Mouse (Mus musculus): ENCODE results near the gene Btnl10.
"Not testable (repeated sequence)": the region's sequence is repeated elsewhere in the genome, so short reads cannot be mapped to it uniquely, and the experiment has no call there.

Gene Btnl10

GRCm38 (mm10) chr11:58929641-58930040, 11.9 kb downstream of the Btnl10 start:
- in situ Hi-C loops (cut with MboI, MseI), result loop anchor here (10.0 kb wide), 1 partner anchor 1835 kb away; no protein-coding TSS in a partner anchor

- in situ Hi-C loops (cut with MboI, MseI), result no loop called here
Measured at GRCm38 (mm10) chr11:58930254-58930653, 12.5 kb downstream of the Btnl10 start.

DNA sequence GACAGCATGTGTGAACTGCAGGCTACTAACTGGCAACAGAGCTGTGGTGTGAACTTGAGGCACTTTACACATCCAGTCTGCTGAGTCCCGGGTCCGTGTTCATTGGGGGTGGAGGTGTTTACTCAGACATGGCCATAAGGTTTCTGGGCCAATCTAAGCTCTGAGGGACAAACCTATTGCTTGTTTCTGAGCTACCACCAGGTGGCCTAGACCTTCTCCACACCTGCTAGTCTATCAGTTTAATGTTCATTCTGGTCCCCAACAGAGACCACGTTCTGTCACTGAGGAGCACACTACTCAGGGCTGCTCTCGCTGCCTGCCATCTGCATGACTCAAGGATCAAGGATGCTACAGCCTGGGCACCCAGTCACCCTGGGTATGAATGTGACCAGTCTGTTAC, 13.9 kb downstream of the Btnl10 start:
- in situ Hi-C loops (cut with MboI, MseI), result no loop called here

DNA sequence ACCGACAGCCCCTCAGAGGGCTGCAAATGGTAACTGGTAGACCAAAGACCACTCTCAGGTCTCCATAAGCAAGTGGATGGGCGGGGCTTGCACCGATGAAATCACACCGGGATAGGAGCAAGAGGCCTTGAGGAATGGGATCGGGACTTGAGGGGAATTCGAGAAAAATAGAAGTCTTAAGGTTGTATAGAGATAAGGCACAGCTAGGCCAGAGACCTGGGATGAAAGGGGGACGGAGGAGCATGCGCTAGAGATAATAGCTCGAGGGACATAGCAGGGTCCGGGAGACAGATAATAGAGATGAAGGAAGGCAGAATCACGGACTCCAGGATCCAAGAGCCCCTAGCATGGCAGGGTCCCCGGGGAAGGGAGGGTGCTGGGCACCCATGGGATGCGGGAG, 20.2 kb downstream of the Btnl10 start:
- in situ Hi-C loops (cut with MboI, MseI), result no loop called here

GRCm38 (mm10) chr11:58938322-58939087, 20.8 kb downstream of the Btnl10 start, which contains the start of gene Rnf187:
Rnf187 (minus strand) TSS chr11:58938916.
- in situ Hi-C loops (cut with MboI, MseI), result no loop called here

DNA sequence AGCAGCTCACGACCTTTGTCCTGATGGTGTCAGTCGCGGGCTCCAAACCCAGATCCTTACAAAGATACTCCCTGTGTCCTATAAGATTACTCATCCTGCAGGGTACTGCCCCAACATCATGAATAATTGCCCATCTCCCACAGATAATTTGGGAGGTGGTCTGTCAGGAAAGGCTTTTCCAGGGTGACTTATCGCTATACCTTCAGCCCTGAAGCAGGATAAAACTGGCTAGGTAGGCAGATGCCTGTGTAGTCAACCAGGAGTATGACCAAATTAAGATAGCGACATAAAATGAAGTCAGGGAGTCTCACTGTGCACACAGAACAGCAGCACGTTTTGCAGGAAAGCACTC, 21.4 kb downstream of the Btnl10 start:
- in situ Hi-C loops (cut with MboI, MseI), result no loop called here

DNA sequence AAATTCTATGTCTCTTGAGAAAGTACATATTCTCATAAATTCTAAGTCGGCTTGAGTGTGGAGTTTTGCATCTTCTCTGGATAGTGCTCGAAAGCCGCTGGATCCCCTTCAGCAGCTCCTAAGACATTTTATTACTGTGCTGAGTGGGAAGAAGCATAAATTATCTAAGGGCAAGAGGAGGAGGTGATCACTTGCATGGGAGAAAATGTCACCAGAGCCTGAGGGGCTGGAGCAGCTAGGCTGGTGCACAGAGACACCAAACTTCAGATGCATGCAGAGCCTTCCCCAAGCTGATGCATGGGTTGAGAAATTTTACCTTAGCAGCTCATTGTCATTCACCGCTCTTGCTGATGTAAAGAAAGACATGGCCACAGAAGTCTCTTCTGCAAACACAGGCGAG, 26.4 kb downstream of the Btnl10 start:
- in situ Hi-C loops (cut with MboI, MseI), result no loop called here

GRCm38 (mm10) chr11:58947306-58947705, 29.6 kb downstream of the Btnl10 start:
- in situ Hi-C loops (cut with MboI, MseI), result no loop called here

GRCm38 (mm10) chr11:58947798-58948528, 30.3 kb downstream of the Btnl10 start:
- in situ Hi-C loops (cut with MboI, MseI), result no loop called here

DNA sequence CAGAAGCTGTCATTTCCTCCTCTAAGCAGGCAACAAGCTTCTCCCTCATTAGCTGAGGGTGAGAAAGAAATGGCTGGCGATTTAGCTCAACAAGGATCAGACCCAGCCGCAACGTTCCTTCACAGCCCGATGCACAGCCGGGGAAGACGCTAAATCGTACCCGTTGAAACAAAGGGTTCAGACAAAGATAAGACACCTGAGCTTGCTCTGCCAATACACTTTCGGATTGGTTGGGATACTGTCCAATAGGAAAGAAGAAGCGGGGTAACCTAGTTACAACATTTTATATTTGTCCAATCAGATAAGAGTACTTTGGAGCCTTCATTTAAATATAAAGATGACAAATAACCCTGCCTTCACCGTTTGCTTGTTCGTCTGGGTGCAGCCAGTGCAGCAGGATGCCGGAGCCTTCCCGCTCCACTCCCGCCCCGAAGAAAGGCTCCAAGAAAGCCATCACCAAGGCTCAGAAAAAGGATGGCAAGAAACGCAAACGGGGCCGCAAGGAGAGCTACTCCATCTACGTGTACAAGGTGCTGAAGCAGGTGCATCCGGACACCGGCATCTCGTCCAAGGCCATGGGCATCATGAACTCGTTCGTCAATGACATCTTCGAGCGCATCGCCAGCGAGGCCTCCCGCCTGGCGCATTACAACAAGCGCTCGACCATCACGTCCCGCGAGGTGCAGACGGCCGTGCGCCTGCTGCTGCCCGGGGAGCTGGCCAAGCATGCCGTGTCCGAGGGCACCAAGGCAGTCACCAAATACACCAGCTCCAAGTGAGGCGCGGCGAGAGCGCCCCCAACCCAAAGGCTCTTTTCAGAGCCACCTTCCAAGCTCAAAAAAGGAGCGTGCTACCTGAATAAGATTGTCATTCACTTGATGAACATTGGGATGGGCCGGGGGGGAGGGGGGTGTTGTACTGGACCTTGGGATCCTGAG, 31.1 kb downstream of the Btnl10 start, which contains the start of gene Hist3h2ba:
TSS of gene Hist3h2ba (plus strand) at position 379 of the 938 bp plus-strand sequence.
- in situ Hi-C loops (cut with MboI, MseI), result no loop called here

DNA sequence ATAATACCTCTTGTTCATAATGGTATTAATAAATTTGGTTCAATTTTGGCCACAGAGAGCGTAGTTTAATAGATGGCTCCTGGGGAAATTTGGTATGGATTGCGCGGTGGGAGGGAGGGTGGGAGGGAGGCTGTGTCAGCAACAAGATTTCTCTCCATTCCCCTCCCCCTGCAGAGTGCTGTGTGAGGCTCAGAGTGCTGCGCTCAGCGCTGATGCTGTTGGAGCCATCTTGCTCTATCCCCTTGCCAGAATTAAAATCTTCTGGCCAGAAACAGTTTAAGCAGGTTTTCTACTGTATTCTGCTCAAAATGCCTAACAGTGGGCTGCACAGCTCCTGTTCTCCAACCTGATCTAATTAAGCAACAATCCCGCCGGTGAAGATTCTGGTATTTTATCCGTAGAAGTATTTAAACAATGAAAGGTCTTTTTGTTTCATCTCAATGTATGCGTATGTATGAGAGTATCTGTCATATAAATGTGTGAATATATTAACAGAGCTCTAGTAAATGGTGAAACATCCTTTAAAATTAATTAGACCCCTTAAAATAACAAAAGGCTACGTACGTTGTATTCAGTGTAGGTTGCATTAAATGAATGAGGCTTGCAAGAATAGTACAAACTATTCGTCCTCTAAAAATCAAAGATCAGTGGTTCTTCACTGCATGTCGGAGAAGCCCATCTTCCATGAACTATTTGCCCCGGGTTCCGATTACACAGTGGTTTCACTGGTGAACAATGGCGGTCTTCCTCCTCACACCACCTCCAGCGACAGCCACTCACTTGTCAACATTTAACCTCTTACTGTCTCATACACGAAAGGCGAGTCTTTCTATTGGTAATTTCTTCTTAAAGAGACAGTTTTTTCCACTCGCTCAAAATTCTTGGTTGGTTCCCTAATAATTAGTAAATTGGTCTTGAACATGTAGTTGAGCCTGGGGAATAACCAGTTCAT, 32.0 kb downstream of the Btnl10 start:
- in situ Hi-C loops (cut with MboI, MseI), result no loop called here

GRCm38 (mm10) chr11:58951210-58951609, 33.5 kb downstream of the Btnl10 start:
- in situ Hi-C loops (cut with MboI, MseI), result no loop called here

GRCm38 (mm10) chr11:58953351-58954169, 35.9 kb downstream of the Btnl10 start:
- in situ Hi-C loops (cut with MboI, MseI), result no loop called here

- in situ Hi-C loops (cut with MboI, MseI), result not testable (repeated sequence)
Measured at GRCm38 (mm10) chr11:58954170-58954419, 36.4 kb downstream of the Btnl10 start.

- in situ Hi-C loops (cut with MboI, MseI), result no loop called here
Measured at GRCm38 (mm10) chr11:58954420-58955142, 36.9 kb downstream of the Btnl10 start, which contains the start of the genes Hist3h2a and Trim17. Hist3h2a (plus strand) TSS chr11:58954685. Trim17 (plus strand) TSS chr11:58954685.

GRCm38 (mm10) chr11:58955143-58955867, 37.6 kb downstream of the Btnl10 start:
- in situ Hi-C loops (cut with MboI, MseI), result no loop called here

GRCm38 (mm10) chr11:58955868-58956257, 38.2 kb downstream of the Btnl10 start:
- in situ Hi-C loops (cut with MboI, MseI), result no loop called here

DNA sequence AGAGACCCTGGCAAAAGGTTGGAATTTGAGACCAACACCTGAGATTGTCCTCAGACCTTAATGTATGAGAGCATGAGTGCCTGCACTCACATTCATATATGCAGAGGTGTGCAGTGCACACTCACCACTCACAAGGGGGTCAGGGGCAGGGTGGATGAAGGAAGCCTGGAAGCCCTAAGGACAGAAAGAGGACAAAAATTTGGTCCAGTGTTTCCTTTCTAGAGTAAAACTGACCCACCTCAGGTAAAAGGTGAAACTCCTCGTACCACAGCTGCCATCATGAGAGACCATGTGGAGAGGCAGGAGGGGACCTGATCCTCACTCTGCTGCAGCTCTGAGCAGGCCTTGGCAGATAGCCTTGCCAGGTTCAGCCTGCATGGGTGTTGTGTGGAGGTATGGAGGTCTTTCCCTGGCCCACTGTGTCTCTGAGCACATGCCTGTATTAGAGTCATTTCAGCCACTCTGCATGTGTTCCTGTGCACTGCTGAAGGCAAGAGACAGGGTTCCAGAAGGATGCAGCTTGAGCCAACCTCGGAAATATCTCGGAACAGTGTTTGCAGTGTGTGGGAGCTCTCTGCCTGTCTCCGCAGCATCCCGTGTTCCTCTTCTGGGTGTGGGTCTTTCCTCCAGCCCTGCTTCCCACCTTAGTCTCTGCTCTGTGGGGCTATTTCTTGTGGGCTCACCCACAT, 39.7 kb downstream of the Btnl10 start:
- in situ Hi-C loops (cut with MboI, MseI), result no loop called here

Data from T-helper 1 cell (primary cell).